Mouse (Mus musculus) bone marrow macrophage, adult 2 months (primary cell): ENCODE data around the gene Slc6a2.

Experiments used
- CTCF ChIP-seq: IDR thresholded peaks from 2 replicates; pipeline ENCODE4 v1.5.1; 2012; ENCODE audit warnings: low read depth, mild to moderate bottlenecking, low read length, moderate library complexity
- POLR2A ChIP-seq: IDR thresholded peaks from 2 replicates; pipeline ENCODE4 v1.6.1; 2012; ENCODE audit warnings: mild to moderate bottlenecking, low read depth, low read length, borderline replicate concordance

GRCm38 (mm10) chr8:92960451-92960911 is 602 bp downstream of the Slc6a2 start:
- TF ChIP-seq CTCF (no peak), POLR2A (no peak)
